Mouse (Mus musculus) neural tube, embryonic 14.5 days (tissue): ENCODE measurements around the gene Hdac7. TPM values are rescaled to one million over a fixed set of nuclear protein-coding genes. Genes with fewer than 3 reads are reported as not detected.

Experiments used
- ATAC-seq: fragments of 200-750 bp; cut with Nextera tagmentation; 2 replicates; pipeline ENCODE4 v1.8.0; 2017; ENCODE audit warnings: low read depth, mild to moderate bottlenecking, moderate TSS enrichment, moderate library complexity
- H3K27ac ChIP-seq: fragments of 300-500 bp; sonication (generic); 2 replicates; pipeline ENCODE4 v1.5.1; 2014; ENCODE audit warnings: low read depth, mild to moderate bottlenecking, control low read depth, low read length, moderate library complexity, mixed read lengths
- H3K27me3 ChIP-seq: fragments of 300-500 bp; sonication (generic); 2 replicates; pipeline ENCODE4 v1.6.1; 2014; ENCODE audit warnings: low read length; ENCODE audit not compliant: control insufficient read depth, insufficient read depth
- H3K36me3 ChIP-seq: fragments of 300-500 bp; sonication (generic); 2 replicates; pipeline ENCODE4 v1.6.1; 2014; ENCODE audit warnings: low read length, mixed read lengths; ENCODE audit not compliant: control insufficient read depth, insufficient read depth
- H3K4me1 ChIP-seq: fragments of 300-500 bp; sonication (generic); 2 replicates; pipeline ENCODE4 v1.6.1; 2014; ENCODE audit warnings: low read length; ENCODE audit not compliant: control insufficient read depth, insufficient read depth
- H3K4me2 ChIP-seq: fragments of 300-500 bp; sonication (generic); 2 replicates; pipeline ENCODE4 v1.6.1; 2014; ENCODE audit warnings: mild to moderate bottlenecking, low read depth, low read length, control low read depth
- H3K4me3 ChIP-seq: fragments of 300-500 bp; sonication (generic); 2 replicates; pipeline ENCODE4 v1.5.1; 2014; ENCODE audit warnings: low read depth, low read length, control low read depth, mixed read lengths
- H3K9ac ChIP-seq: fragments of 300-500 bp; sonication (generic); replicated peaks from 2 replicates; pipeline ENCODE4 v1.6.1; 2014; ENCODE audit warnings: low read depth, mild to moderate bottlenecking, control low read depth, low read length, mixed read lengths
- H3K9me3 ChIP-seq: fragments of 300-500 bp; sonication (generic); 2 replicates; pipeline ENCODE4 v1.6.1; 2016; ENCODE audit warnings: low read length; ENCODE audit not compliant: control insufficient read depth
- WGBS: fragments of 180-500 bp; shearing (Covaris S2); extraction: QIAGEN DNeasy Blood & Tissue Kit; methylation state at CpG from one replicate; pipeline ENCODE4 v1.1.7; 2014; 5-methylcytosine and 5-hydroxymethylcytosine counted together
- polyA plus RNA-seq: library from polyadenylated mRNA; unstranded; fragments of >200 nt; fragmentation: Nextera tagmentation; extraction: Ambion mirVana; gene quantifications from 2 replicates; pipeline ENCODE4 v1.2.1, GENCODE M21; 2014

The Hdac7 gene
- polyA plus RNA-seq, 1 experiment from 2014 or later, result 28.7 TPM

GRCm38 (mm10) chr15:97815254-97815653 is 29.0 kb downstream of the Hdac7 start:
- Histone ChIP-seq H3K27me3 (no peaks in the 10 kb centered on the region), H3K4me3 (no peak overlapping the region), H3K9me3 (no peaks in the 10 kb centered on the region), H3K9ac (no peak overlapping the region), H3K36me3 (no peaks in the 10 kb centered on the region), H3K4me1 (peaks cover 26% of the 10 kb centered on the region), H3K27ac (no peak overlapping the region), H3K4me2 (no peak overlapping the region)
- WGBS, result 95% methylated on average over 4 of the region's 4 CpGs
- ATAC-seq, result no peak

GRCm38 (mm10) chr15:97814703-97815102 is 29.6 kb downstream of the Hdac7 start:
- H3K36me3 ChIP-seq, result 0 out of 2 replicates have a peak, but pooled peaks cover 4% of the 10 kb centered on the region
- no peak overlapping the region for H3K27ac ChIP-seq
- H3K4me1 ChIP-seq, result peaks cover 26% of the 10 kb centered on the region
- 59% methylated on average over 5 of the region's 5 CpGs for WGBS
- ATAC-seq, result no peak
- no peaks in the 10 kb centered on the region for H3K27me3 ChIP-seq
- H3K4me3 ChIP-seq, result no peak overlapping the region
- H3K9me3 ChIP-seq, result no peaks in the 10 kb centered on the region
- H3K4me2 ChIP-seq, result no peak overlapping the region
- no peak overlapping the region for H3K9ac ChIP-seq

GRCm38 (mm10) chr15:97813452-97814204 is 30.7 kb downstream of the Hdac7 start:
- Histone ChIP-seq H3K4me2 (no peak overlapping the region), H3K9ac (no peak overlapping the region), H3K4me3 (no peak overlapping the region), H3K4me1 (peaks cover 26% of the 10 kb centered on the region), H3K36me3 (peaks cover 7% of the 10 kb centered on the region; the same call in 1 of the 2 replicates), H3K27me3 (no peaks in the 10 kb centered on the region), H3K9me3 (no peaks in the 10 kb centered on the region), H3K27ac (peak overlapping the region; percentile 48; the same call in 1 of the 2 replicates)
- 57% methylated on average over 21 of the region's 21 CpGs for WGBS
- ATAC-seq, result no peak

GRCm38 (mm10) chr15:97812875-97813274 is 31.4 kb downstream of the Hdac7 start:
- peaks cover 26% of the 10 kb centered on the region for H3K4me1 ChIP-seq
- H3K27ac ChIP-seq, result no peak overlapping the region; the same call in 1 of the 2 replicates
- WGBS, result 53% methylated on average over 7 of the region's 7 CpGs
- no peaks in the 10 kb centered on the region for H3K27me3 ChIP-seq
- peaks cover 7% of the 10 kb centered on the region for H3K36me3 ChIP-seq
- H3K9ac ChIP-seq, result no peak overlapping the region
- no peak overlapping the region for H3K4me3 ChIP-seq
- ATAC-seq, result no peak
- no peak overlapping the region for H3K4me2 ChIP-seq
- no peaks in the 10 kb centered on the region for H3K9me3 ChIP-seq

- peaks cover 26% of the 10 kb centered on the region for H3K4me1 ChIP-seq
- H3K27ac ChIP-seq, result peak overlapping the region; percentile 44; the same call in 1 of the 2 replicates
- 33% methylated on average over 6 of the region's 6 CpGs for WGBS
- no peak overlapping the region for H3K4me2 ChIP-seq
- peak; percentile 80 for ATAC-seq
- H3K9ac ChIP-seq, result no peak overlapping the region
- no peaks in the 10 kb centered on the region for H3K9me3 ChIP-seq
- H3K27me3 ChIP-seq, result no peaks in the 10 kb centered on the region
- H3K36me3 ChIP-seq, result peaks cover 13% of the 10 kb centered on the region
- H3K4me3 ChIP-seq, result no peak overlapping the region
Observed at GRCm38 (mm10) chr15:97812126-97812525, 32.2 kb downstream of the Hdac7 start.

- H3K36me3 ChIP-seq, result peaks cover 19% of the 10 kb centered on the region
- H3K9me3 ChIP-seq, result no peaks in the 10 kb centered on the region
- no peak overlapping the region for H3K27ac ChIP-seq
- no peaks in the 10 kb centered on the region for H3K27me3 ChIP-seq
- H3K4me2 ChIP-seq, result no peak overlapping the region
- WGBS, result 92% methylated on average over 9 of the region's 9 CpGs
- H3K4me3 ChIP-seq, result no peak overlapping the region
- ATAC-seq, result no peak
- H3K4me1 ChIP-seq, result peaks cover 26% of the 10 kb centered on the region
- no peak overlapping the region for H3K9ac ChIP-seq
Observed at GRCm38 (mm10) chr15:97811307-97811706, 33.0 kb downstream of the Hdac7 start.

- ATAC-seq, result no peak
- Histone ChIP-seq H3K27me3 (no peaks in the 10 kb centered on the region), H3K27ac (no peak overlapping the region), H3K36me3 (peaks cover 24% of the 10 kb centered on the region), H3K9ac (no peak overlapping the region), H3K4me1 (peaks cover 26% of the 10 kb centered on the region), H3K9me3 (no peaks in the 10 kb centered on the region), H3K4me2 (no peak overlapping the region), H3K4me3 (no peak overlapping the region)
- WGBS, result 96% methylated on average over 5 of the region's 5 CpGs
Observed at GRCm38 (mm10) chr15:97810399-97810798, 33.9 kb downstream of the Hdac7 start.

GRCm38 (mm10) chr15:97809942-97810341 is 34.4 kb downstream of the Hdac7 start:
- peaks cover 26% of the 10 kb centered on the region for H3K36me3 ChIP-seq
- no peak overlapping the region for H3K4me3 ChIP-seq
- no peak for ATAC-seq
- H3K27ac ChIP-seq, result no peak overlapping the region
- no peak overlapping the region for H3K4me2 ChIP-seq
- H3K4me1 ChIP-seq, result peaks cover 26% of the 10 kb centered on the region
- WGBS, result 84% methylated on average over 5 of the region's 5 CpGs
- no peaks in the 10 kb centered on the region for H3K9me3 ChIP-seq
- no peaks in the 10 kb centered on the region for H3K27me3 ChIP-seq
- H3K9ac ChIP-seq, result no peak overlapping the region

GRCm38 (mm10) chr15:97809206-97809605 is 35.1 kb downstream of the Hdac7 start:
- H3K4me1 ChIP-seq, result peaks cover 23% of the 10 kb centered on the region
- peaks cover 26% of the 10 kb centered on the region for H3K36me3 ChIP-seq
- no peak overlapping the region for H3K9ac ChIP-seq
- H3K4me3 ChIP-seq, result no peak overlapping the region
- no peak overlapping the region for H3K4me2 ChIP-seq
- ATAC-seq, result no peak
- H3K27me3 ChIP-seq, result no peaks in the 10 kb centered on the region
- no peaks in the 10 kb centered on the region for H3K9me3 ChIP-seq
- WGBS, result 85% methylated on average over 14 of the region's 14 CpGs
- H3K27ac ChIP-seq, result no peak overlapping the region
